Mouse (Mus musculus) kidney, adult 11 months (tissue): ENCODE data around the gene Carnmt1.
A peak's percentile ranks its signal among the peaks of the same experiment; 100 is the strongest.

ENCODE experiments used
- DNase-seq: peaks from one replicate; pipeline ENCODE4 v3.0.0; 2022

Carnmt1 gene

DNA sequence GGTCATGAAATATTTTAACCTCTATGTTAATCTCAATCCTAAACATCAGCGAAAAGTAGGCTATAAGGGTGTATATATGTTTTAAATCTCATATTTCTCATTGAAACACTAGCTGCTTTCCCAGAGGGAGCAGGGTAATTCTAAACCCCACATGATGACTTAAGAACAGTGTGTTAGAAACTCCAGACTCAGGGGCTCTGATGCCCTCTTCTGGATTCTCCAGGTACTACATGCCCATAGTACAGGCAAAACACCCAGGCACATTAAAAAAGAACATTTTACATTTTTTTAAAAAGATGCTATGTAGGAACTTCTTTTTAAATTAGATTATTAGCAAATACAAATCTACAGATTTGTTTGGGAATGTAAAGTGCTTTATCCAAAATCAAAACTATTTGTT is 45.8 kb downstream of the Carnmt1 start:
- peak; percentile 47 for DNase-seq

DNA sequence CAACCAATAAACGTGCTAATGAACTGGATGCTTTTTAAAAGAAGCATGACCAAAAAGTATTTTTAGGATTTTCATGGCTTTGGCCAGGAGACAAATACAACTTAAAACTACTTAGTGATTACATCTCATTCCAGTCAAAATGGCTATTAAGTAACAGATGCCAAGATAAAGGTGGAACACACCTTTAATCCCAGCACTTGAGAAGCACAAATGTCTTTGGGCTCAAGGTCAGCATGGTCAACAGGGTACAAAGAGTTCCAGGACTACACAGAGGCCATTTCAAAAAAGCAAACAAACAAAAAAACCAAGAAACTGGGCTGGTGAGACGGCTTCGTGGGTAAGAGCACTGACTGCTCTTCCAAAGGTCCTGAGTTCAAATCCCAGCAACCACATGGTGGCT is 49.8 kb downstream of the Carnmt1 start:
- peak; percentile 18 for DNase-seq

DNA sequence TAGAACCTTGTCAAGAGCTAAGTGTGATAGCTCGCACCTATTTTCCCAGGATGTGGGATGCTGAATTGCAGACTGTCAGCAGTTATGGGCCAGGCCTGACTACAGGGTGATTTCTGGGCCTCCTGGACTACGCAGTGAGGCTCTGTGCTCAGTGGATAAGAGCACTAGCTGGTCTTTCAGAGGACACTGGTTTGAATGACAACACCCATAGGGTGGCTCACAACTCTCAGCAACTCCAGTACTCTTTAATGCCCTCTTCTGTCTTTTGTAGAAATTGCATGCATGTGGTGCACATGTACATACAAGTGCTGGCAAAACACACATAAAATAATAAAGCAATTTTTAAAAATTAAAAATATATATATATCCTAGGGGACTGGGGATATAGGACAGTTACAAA is 54.6 kb downstream of the Carnmt1 start:
- DNase-seq = no peak

- no peak for DNase-seq
These were observed 59.7 kb downstream of the Carnmt1 start for GRCm38 (mm10) chr19:18730255-18730654.

- no peak for DNase-seq
These were observed 60.5 kb downstream of the Carnmt1 start for GRCm38 (mm10) chr19:18731077-18731476.

GRCm38 (mm10) chr19:18735901-18736300 is 65.3 kb downstream of the Carnmt1 start:
- DNase-seq = no peak

GRCm38 (mm10) chr19:18739146-18739545 is 68.6 kb downstream of the Carnmt1 start:
- DNase-seq = no peak

GRCm38 (mm10) chr19:18743946-18744345 is 73.4 kb downstream of the Carnmt1 start:
- DNase-seq = no peak

DNA sequence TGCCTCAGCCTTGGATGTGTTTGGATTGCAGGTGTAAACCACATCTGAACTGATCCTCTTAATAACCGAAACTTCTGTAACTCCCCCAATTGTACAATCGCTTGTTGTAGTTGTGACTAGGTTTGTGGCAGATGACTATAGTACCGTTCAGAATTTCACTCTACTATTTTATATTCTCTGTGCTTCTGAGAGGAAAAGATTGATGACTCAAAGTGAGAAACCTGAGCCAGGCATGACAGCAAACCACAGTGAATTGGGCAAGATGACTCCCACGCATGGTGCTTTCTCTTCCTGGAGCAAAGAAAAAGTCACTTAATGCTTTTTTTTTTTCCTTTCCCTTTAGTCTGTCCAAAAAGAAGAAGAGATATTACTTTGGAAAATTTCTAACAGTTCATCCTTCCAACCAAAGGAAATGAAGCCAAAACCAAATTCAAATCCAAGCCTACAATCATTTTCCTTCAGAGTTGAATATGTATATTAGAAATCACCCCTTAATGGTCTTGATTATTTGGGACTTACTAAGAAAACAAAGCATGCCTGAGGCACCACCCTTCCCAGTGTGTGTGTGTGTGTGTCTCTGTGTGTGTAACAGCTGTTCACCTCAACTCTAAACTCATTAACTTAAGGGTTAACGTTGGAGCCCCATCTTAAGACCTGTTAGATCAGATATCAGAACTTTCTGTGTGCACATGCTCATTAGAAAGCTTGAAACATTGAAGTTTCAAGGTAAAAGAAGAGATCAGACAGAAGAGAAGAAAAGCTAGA is 76.2 kb downstream of the Carnmt1 start:
- DNase-seq = no peak

- DNase-seq = no peak
These were observed 76.8 kb downstream of the Carnmt1 start for GRCm38 (mm10) chr19:18747379-18747778.

DNA sequence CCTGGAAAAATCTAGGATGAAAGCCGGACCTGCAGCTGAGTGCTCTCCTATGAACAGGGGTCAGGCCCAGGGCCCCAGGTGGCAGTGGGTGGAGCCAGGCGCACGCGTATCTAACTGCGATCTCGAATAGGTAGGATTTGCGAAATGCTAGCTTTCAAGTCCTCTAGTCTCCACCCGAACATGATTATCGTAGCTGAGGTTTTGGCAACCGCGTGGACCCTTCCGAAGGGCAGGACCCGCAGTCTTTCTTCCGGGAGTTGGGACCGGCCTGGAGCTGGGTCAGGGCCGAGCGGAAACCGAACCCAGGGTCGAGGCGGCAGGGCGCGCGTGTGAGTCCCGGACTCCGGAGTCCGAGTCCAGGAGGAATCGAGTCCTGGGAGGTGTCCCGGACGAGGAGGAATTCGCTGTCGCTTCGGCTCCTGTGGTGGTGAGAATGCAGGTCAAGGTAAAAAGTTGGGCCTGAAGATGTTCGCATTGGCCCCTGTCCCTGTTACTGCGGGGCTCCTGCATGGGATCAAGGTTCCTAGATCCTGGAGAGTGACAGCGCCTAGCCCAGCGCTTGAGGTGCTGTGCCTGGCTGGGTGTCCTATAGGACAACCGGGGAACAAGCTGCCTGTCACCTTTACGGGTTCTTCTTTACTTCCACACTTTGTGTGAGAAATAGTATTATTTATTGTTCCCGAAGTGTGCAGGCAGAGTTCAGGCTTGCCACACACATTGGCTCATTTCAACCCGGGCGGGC is 79.2 kb downstream of the Carnmt1 start, which contains the start of gene Trpm6:
Gene Trpm6, plus strand, starts transcription at position 386 of the 742 bp plus-strand sequence.
- peak; percentile 43 for DNase-seq
